23 mouse cellular contexts compared by ENCODE assay signal in genomic region chr10:13125811-13126210, GRCm38 (mm10). TPM values are rescaled to one million over a fixed set of nuclear protein-coding genes. Genes with fewer than 3 reads are reported as not detected.
"Had no signal": no experiment of that assay in that cellular context is flagged by ENCODE, and none has a peak within 500 bp of the region (broad histone marks: within the 10 kb centered on the region; RNA-seq: fewer than 3 reads in every experiment).

No protein-coding gene starts in this region.

- ATAC-seq: liver, postnatal 0 days; lung, postnatal 0 days; midbrain, embryonic 13.5 days; midbrain, embryonic 15.5 days had no signal

- H3K9ac ChIP-seq: liver, postnatal 0 days; lung, embryonic 15.5 days; midbrain, embryonic 13.5 days; midbrain, embryonic 15.5 days; neural tube, embryonic 12.5 days; stomach, embryonic 15.5 days had no signal

- H3K4me2 ChIP-seq: lung, embryonic 15.5 days; midbrain, embryonic 13.5 days; midbrain, embryonic 15.5 days; neural tube, embryonic 12.5 days; stomach, embryonic 15.5 days had no signal

- H3K36me3 ChIP-seq: midbrain, embryonic 15.5 days had no signal

- H3K9me3 ChIP-seq: lung, embryonic 15.5 days; megakaryocyte, embryonic 14.5 days; midbrain, embryonic 13.5 days; midbrain, embryonic 15.5 days; neural tube, embryonic 12.5 days; stomach, embryonic 15.5 days had no signal

- H3K4me3 ChIP-seq: lung, embryonic 15.5 days; megakaryocyte, embryonic 14.5 days; midbrain, embryonic 13.5 days; midbrain, embryonic 15.5 days; neural tube, embryonic 12.5 days; stomach, embryonic 15.5 days had no signal

- DNase-seq: liver, postnatal 0 days; lung, adult 2 months; lung, postnatal 14 days; lung, postnatal 36 days; right cerebral cortex, postnatal 14 days; thymus, adult 2 months; thymus, postnatal 25 days; thymus, postnatal 4 days had no signal

- H3K27me3 ChIP-seq: lung, embryonic 15.5 days; midbrain, embryonic 13.5 days; midbrain, embryonic 15.5 days; neural tube, embryonic 12.5 days; stomach, embryonic 15.5 days had no signal

- H3K4me1 ChIP-seq: lung, embryonic 15.5 days; megakaryocyte, embryonic 14.5 days; midbrain, embryonic 13.5 days; midbrain, embryonic 15.5 days; neural tube, embryonic 12.5 days; stomach, embryonic 15.5 days had no signal

- H3K27ac ChIP-seq: lung, embryonic 15.5 days; macrophage; midbrain, embryonic 13.5 days; midbrain, embryonic 15.5 days; neural tube, embryonic 12.5 days; stomach, embryonic 15.5 days; stomach, postnatal 0 days had no signal

RNA-seq across cellular contexts. Expression of gene Zc2hc1b, which starts 52.0 kb away (rescaled TPM):
- total RNA-seq: megakaryocyte progenitor cell, adult 5-6 weeks; monocyte, adult 5-6 weeks; neutrophil, adult 5-6 weeks had no signal
- polyA plus RNA-seq: liver, postnatal 0 days; lung, adult 2 months; lung, embryonic 15.5 days; lung, postnatal 0 days; macrophage; midbrain, embryonic 13.5 days; midbrain, embryonic 15.5 days; neural tube, embryonic 12.5 days; neural tube, embryonic 14.5 days; spleen, adult 2 months; stomach, embryonic 15.5 days; stomach, postnatal 0 days; thymus, adult 2 months; urinary bladder, adult 2 months had no signal
